Mouse (Mus musculus): ENCODE results near the gene Fam163a.
A peak's percentile ranks its signal among the peaks of the same experiment; 100 is the strongest.

Gene Fam163a

GRCm38 (mm10) chr1:156077655-156078054 lies 127.2 kb downstream of the Fam163a start:
- DNase-seq (ENCODE audit: low read depth, low spot score) = peak; percentile 54

- peak; percentile 78 for DNase-seq (ENCODE audit: low read depth, low spot score)
Observed at GRCm38 (mm10) chr1:156076474-156076873, 128.4 kb downstream of the Fam163a start.

- no peak for DNase-seq (ENCODE audit: low read depth, low spot score)
Observed at GRCm38 (mm10) chr1:156074575-156074974, 130.3 kb downstream of the Fam163a start.

- DNase-seq (ENCODE audit: low read depth, low spot score) = peak; percentile 35
Observed at GRCm38 (mm10) chr1:156073169-156073821, 131.5 kb downstream of the Fam163a start.

- DNase-seq (ENCODE audit: low read depth, low spot score) = no peak
Observed at GRCm38 (mm10) chr1:156070106-156070505, 134.7 kb downstream of the Fam163a start.

GRCm38 (mm10) chr1:156066133-156066532 lies 138.7 kb downstream of the Fam163a start:
- no peak for DNase-seq (ENCODE audit: low read depth, low spot score)

- DNase-seq (ENCODE audit: low read depth, low spot score) = no peak
Observed at GRCm38 (mm10) chr1:156062193-156062592, 142.6 kb downstream of the Fam163a start.

- DNase-seq (ENCODE audit: low read depth, low spot score) = no peak
Observed at GRCm38 (mm10) chr1:156058207-156058606, 146.6 kb downstream of the Fam163a start.

- DNase-seq (ENCODE audit: low read depth, low spot score) = no peak
Observed at GRCm38 (mm10) chr1:156046688-156047087, 158.1 kb downstream of the Fam163a start.

GRCm38 (mm10) chr1:156044211-156044611 lies 160.6 kb downstream of the Fam163a start:
- no peak for DNase-seq (ENCODE audit: low read depth, low spot score)

GRCm38 (mm10) chr1:156043027-156043426 lies 161.8 kb downstream of the Fam163a start:
- DNase-seq (ENCODE audit: low read depth, low spot score) = peak; percentile 83

GRCm38 (mm10) chr1:156042481-156042880 lies 162.3 kb downstream of the Fam163a start:
- DNase-seq (ENCODE audit: low read depth, low spot score) = no peak

- DNase-seq (ENCODE audit: low read depth, low spot score) = peak; percentile 45
Observed at GRCm38 (mm10) chr1:156041451-156042241, 163.2 kb downstream of the Fam163a start.

- DNase-seq (ENCODE audit: low read depth, low spot score) = peak; percentile 98
Observed at GRCm38 (mm10) chr1:156040731-156041401, 164.0 kb downstream of the Fam163a start.

GRCm38 (mm10) chr1:156039989-156040388 lies 164.8 kb downstream of the Fam163a start:
- DNase-seq (ENCODE audit: low read depth, low spot score) = peak; percentile 89

GRCm38 (mm10) chr1:156037144-156037583 lies 167.7 kb downstream of the Fam163a start:
- DNase-seq (ENCODE audit: low read depth, low spot score) = no peak

- DNase-seq (ENCODE audit: low read depth, low spot score) = peak; percentile 97
Observed at GRCm38 (mm10) chr1:156035930-156036737, 168.7 kb downstream of the Fam163a start, which contains the start of gene Tor1aip1. Gene Tor1aip1 (minus strand): TSS chr1:156036480.

GRCm38 (mm10) chr1:156035269-156035929 lies 169.4 kb downstream of the Fam163a start, which contains the start of gene Tor1aip2:
Gene Tor1aip2 (plus strand): TSS chr1:156035403.
- DNase-seq (ENCODE audit: low read depth, low spot score) = peak; percentile 86

- DNase-seq (ENCODE audit: low read depth, low spot score) = no peak
Observed at GRCm38 (mm10) chr1:156034661-156035060, 170.2 kb downstream of the Fam163a start.

GRCm38 (mm10) chr1:156033921-156034320 lies 170.9 kb downstream of the Fam163a start:
- DNase-seq (ENCODE audit: low read depth, low spot score) = no peak
